Mouse (Mus musculus): ENCODE data around the gene Map2k2. TPM values are rescaled to one million over a fixed set of nuclear protein-coding genes. Genes with fewer than 3 reads are reported as not detected.
A peak's percentile ranks its signal among the peaks of the same experiment; 100 is the strongest.
"Not testable (repeated sequence)": the region's sequence is repeated elsewhere in the genome, so short reads cannot be mapped to it uniquely, and the experiment has no call there.

The Map2k2 gene
- polyA plus RNA-seq, 1 experiment from 2014 or later: 130 TPM

DNA sequence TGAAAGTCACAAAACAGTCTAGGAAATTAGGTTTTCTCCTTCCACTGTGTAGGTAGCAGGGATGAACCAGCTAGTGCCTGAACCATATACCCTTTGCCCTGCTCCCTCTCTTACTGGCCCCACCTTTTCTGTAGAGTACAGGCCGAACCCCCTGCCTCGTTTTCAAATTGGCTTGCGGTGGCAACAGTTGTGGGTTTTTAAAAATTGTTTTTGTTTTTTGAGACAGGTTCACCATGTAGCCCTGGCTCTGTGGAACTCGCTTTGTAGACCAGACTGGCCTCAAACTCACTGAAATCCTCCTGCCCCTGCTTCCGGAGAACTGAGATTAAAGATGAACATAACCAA lies 62.3 kb downstream of the Map2k2 start:
- H3K4me2 ChIP-seq: peak overlapping the region; percentile 89
- H3K4me1 ChIP-seq (replicated peaks): peaks cover 57% of the 10 kb centered on the region
- H3K27me3 ChIP-seq: no peaks in the 10 kb centered on the region
- H3K36me3 ChIP-seq: peaks cover 22% of the 10 kb centered on the region
- H3K9ac ChIP-seq: peak overlapping the region; percentile 71
- H3K4me3 ChIP-seq (replicated peaks): peak overlapping the region; percentile 99
- H3K9me3 ChIP-seq (replicated peaks): no peaks in the 10 kb centered on the region
- ATAC-seq (ENCODE audit: low read depth) (peak; percentile 52), DNase-seq (no peak)
- H3K27ac ChIP-seq: peak overlapping the region; percentile 95
- WGBS (ENCODE audit: insufficient replicate concordance): 4% methylated on average over 5 of the region's 5 CpGs

DNA sequence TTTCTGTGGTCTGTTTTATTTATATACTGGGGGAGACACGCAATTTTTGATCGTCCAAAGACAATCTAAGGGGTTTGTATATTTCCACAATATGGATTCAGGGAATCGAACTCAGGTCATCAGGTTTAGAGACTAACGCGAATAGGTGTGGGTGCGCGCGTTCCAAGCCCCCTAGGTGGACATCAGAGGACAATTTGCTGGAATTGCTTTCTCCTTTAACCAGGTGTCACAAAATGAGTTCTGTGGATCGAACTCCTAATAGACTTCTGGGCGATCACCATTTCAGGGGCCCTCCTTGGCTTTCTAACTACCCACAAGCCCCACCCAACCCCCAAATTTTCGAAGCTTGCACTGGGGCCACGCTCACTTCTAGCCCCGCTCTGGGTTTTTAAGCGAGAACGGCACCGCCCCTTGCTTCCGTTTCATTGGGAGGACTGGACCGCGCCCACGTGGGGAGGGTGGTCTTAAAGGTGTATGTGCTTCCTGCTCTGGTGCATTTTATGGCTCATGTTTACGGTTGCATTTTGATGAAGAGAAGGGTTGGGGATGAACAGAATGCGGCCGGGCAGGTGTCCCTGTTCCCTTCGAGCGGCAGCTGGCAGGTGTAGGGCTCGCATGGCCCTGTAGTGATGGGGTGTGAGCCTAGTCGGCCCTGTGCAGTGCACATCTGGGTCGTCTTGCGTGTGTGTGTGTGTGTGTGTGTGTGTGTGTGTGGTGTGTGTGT lies 63.0 kb downstream of the Map2k2 start:
- no peaks in the 10 kb centered on the region for H3K9me3 ChIP-seq (replicated peaks)
- peak overlapping the region; percentile 71 for H3K9ac ChIP-seq
- H3K4me1 ChIP-seq (replicated peaks): peaks cover 60% of the 10 kb centered on the region
- no peaks in the 10 kb centered on the region for H3K27me3 ChIP-seq
- peaks cover 16% of the 10 kb centered on the region for H3K36me3 ChIP-seq
- H3K4me2 ChIP-seq: peak overlapping the region; percentile 89
- peak; percentile 65 for ATAC-seq (ENCODE audit: low read depth)
- peak; percentile 85 for DNase-seq
- peak overlapping the region; percentile 95 for H3K27ac ChIP-seq
- WGBS (ENCODE audit: insufficient replicate concordance): under 1% methylated on average over 29 of the region's 29 CpGs
- peak overlapping the region; percentile 99 for H3K4me3 ChIP-seq (replicated peaks)

DNA sequence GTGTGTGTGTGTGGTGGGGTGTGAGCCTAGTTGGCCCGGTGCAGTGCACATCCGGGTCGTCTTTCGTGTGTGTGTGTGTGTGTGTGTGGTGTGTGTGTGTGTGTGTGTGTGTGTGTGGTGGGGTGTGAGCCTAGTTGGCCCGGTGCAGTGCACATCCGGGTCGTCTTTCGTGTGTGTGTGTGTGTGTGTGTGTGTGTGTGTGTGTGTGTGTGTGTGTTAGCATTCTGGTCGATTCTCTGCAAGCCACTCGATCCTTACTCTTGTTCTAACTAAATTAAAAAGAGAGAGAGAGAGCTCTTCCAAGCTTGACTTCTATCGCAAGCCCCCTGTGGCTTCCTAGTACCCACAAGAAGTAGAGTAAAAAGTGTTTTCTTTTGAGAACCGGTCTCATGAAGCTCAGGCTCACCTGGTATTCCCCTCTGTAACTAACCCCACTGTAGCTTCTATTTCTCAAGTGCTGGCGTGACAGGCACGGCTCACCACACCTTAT lies 63.7 kb downstream of the Map2k2 start:
- Histone ChIP-seq H3K9ac (peak overlapping the region; percentile 50; the same call in 1 of the 2 replicates), H3K27ac (peak overlapping the region; percentile 72), H3K4me1 (replicated peaks) (peaks cover 60% of the 10 kb centered on the region), H3K4me2 (peak overlapping the region; percentile 89), H3K4me3 (replicated peaks) (peak overlapping the region; percentile 99)
- H3K27me3 ChIP-seq; H3K9me3 ChIP-seq (replicated peaks); DNase-seq; ATAC-seq (ENCODE audit: low read depth); H3K36me3 ChIP-seq: not testable (repeated sequence)
- 34% methylated on average over 6 of the region's 14 CpGs for WGBS (ENCODE audit: insufficient replicate concordance)

DNA sequence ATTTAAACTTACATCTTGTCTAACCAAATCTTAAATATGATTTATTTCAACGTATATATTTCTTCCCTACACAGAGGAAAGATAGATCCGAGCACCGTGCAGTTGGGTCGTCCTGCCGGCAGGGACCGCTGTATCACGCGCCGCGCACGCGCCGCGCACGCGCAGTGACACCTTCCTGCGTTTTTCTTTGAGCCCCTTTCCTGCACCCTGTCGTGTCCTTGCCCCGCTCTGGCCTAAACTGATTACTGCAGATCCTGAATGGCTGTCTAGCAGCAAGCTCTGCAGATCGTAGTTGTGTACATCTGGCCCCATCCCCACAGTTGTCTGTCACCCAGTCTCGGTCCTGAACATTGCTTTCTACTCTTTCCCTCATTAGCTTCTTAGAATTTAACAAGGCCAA lies 67.4 kb downstream of the Map2k2 start:
- Histone ChIP-seq H3K4me2 (peak overlapping the region; percentile 47), H3K4me3 (replicated peaks) (peak overlapping the region; percentile 25), H3K27me3 (no peaks in the 10 kb centered on the region), H3K4me1 (replicated peaks) (peaks cover 59% of the 10 kb centered on the region), H3K9ac (peak overlapping the region; percentile 60), H3K27ac (peak overlapping the region; percentile 75), H3K9me3 (replicated peaks) (no peaks in the 10 kb centered on the region), H3K36me3 (peaks cover 12% of the 10 kb centered on the region)
- 5% methylated on average over 21 of the region's 21 CpGs for WGBS (ENCODE audit: insufficient replicate concordance)
- ATAC-seq (ENCODE audit: low read depth) (peak; percentile 28), DNase-seq (peak; percentile 73)

DNA sequence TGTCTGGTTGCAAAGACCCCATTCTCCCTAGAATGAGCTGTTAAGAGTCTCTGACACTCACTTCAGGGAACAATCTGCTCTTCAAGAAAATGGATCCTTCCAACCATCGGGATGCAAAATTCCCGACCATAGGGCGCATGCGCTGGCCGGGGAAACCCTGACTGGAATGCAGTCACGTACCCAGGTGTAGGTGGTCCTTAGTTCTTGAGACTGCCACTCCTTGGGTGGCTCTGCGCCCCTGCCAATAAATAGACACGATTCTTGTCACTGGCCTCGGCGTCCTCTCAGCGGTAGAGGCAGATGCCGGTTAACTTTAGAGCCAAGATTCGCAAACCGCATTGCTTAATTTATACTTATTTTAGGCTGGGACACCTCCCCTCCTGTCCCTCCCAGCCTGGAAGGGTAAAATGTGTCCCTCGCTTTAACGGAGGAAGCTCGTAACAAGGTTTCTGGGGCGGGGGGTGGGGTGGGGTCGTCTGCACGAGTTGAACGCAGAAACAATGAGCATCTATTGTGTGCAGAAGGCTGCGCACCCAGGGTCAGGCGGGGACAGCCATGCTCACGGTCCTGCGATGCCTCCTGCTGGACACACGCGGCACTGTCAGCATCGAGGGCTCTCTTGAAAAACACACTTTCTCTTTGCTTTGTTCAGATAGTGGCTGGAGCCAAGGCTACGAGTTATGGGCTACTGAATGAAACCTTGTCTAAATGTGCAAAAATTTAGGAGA lies 69.1 kb downstream of the Map2k2 start:
- Histone ChIP-seq H3K9ac (peak overlapping the region; percentile 100), H3K36me3 (peaks cover 29% of the 10 kb centered on the region), H3K27ac (peak overlapping the region; percentile 83), H3K4me3 (replicated peaks) (peak overlapping the region; percentile 17), H3K9me3 (replicated peaks) (no peaks in the 10 kb centered on the region), H3K4me2 (peak overlapping the region; percentile 68), H3K27me3 (no peaks in the 10 kb centered on the region), H3K4me1 (replicated peaks) (peaks cover 66% of the 10 kb centered on the region)
- 10% methylated on average over 29 of the region's 29 CpGs for WGBS (ENCODE audit: insufficient replicate concordance)
- ATAC-seq (ENCODE audit: low read depth) (peak; percentile 25), DNase-seq (peak; percentile 77)

DNA sequence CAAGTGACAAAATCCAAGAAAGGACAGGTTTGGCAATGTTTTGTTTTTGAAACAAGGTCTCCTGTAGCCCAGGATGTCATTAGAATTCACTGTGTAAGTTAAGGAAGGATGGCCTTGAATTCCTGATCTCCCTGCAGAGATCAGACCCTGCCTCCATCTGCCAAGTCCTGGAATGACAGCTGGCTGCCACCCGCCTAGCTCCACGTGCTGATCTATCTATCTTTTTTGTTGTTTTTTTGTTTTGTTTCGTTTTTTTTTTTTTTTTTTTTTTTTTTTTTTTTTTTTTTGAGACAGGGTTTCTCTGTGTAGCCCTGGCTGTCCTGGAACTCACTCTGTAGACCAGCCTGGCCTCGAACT lies 69.6 kb downstream of the Map2k2 start:
- Histone ChIP-seq H3K9ac (peak overlapping the region; percentile 100), H3K4me3 (replicated peaks) (peak overlapping the region; percentile 17), H3K36me3 (peaks cover 34% of the 10 kb centered on the region), H3K27ac (peak overlapping the region; percentile 83), H3K4me1 (replicated peaks) (peaks cover 70% of the 10 kb centered on the region), H3K4me2 (peak overlapping the region; percentile 68)
- ATAC-seq (ENCODE audit: low read depth); H3K9me3 ChIP-seq (replicated peaks); H3K27me3 ChIP-seq; DNase-seq: not testable (repeated sequence)
- WGBS (ENCODE audit: insufficient replicate concordance): 14% methylated on average over 4 of the region's 4 CpGs

DNA sequence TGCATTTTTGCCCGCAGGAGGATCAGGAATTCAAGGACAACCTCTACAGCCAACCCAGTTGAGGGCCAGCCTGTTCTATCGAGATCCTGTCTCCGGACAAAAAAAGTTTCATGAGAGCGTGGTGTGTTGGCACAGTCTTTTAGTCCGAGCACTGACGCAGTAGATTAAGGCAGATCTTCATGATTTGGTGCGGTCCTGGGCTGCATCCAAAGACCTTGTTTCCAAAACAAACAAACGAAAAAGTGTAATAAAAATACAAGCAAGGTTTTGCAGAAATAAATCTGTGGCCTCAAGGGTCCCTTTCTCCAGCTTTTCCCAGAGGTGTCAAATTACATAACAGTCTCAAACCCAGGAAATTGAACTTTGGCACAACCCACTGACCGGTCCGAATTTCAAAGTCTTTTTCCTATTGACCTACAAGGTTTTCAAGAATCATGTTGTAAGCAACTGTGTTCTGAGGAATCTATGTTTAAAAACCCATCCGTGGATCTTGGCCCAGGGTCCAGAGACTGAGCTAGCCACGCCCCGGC lies 70.3 kb downstream of the Map2k2 start:
- Histone ChIP-seq H3K27me3 (no peaks in the 10 kb centered on the region), H3K4me3 (replicated peaks) (peak overlapping the region; percentile 98), H3K9ac (peak overlapping the region; percentile 100), H3K4me1 (replicated peaks) (peaks cover 75% of the 10 kb centered on the region), H3K27ac (peak overlapping the region; percentile 83), H3K9me3 (replicated peaks) (no peaks in the 10 kb centered on the region), H3K36me3 (peaks cover 41% of the 10 kb centered on the region), H3K4me2 (peak overlapping the region; percentile 68)
- DNase-seq (no peak), ATAC-seq (ENCODE audit: low read depth) (no peak)
- WGBS (ENCODE audit: insufficient replicate concordance): 12% methylated on average over 13 of the region's 13 CpGs

DNA sequence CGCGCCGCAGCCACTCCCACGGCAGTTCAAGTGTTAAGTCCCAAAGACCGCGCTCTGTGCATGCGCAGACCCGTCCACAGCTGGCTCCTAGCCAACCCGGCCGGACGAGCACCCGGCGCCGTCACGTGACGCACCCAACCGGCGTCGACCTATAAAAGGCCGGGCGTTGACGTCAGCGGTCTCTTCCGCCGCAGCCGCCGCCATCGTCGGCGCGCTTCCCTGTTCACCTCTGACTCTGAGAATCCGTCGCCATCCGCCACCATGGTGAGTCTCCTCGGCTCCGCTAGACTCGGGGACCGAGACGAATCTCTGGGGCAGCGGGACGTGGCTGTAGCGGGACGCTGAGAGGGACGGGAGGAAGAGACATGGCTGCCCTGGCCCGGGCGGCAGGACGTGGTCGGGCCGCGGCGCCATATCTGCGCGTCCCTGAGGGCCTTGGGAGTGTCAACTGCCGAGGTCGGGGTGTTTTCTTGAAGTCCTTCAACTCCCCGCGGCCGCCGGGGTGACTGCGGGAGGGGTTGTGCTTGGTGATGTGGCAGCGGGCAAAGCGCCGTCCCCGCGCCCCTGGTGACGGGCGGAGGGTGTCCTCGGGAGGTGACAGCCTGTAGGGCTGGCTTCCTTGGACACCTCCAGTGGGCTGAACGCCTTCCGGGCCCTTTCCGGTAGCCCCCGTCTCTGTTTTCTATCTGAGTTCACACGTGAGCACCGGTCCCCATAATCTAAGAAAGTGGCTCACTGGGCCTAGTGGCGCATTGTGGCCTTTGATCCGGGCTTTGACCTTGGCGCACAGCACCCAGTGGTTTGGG lies 71.0 kb downstream of the Map2k2 start, which contains the start of gene Eef2:
Gene Eef2 (plus strand): TSS at position 166 of the 806 bp plus-strand sequence.
- DNase-seq (peak; percentile 96), ATAC-seq (ENCODE audit: low read depth) (peak; percentile 78)
- Histone ChIP-seq H3K9me3 (replicated peaks) (no peaks in the 10 kb centered on the region), H3K27me3 (no peaks in the 10 kb centered on the region), H3K27ac (peak within 1 kb of the TSS; percentile 95), H3K4me1 (replicated peaks) (peaks cover 81% of the 10 kb centered on the region), H3K4me3 (replicated peaks) (peak within 1 kb of the TSS; percentile 98), H3K4me2 (peak within 1 kb of the TSS; percentile 84), H3K9ac (peak within 1 kb of the TSS; percentile 100), H3K36me3 (peaks cover 48% of the 10 kb centered on the region)
- under 1% methylated on average over 77 of the region's 77 CpGs for WGBS (ENCODE audit: insufficient replicate concordance)

DNA sequence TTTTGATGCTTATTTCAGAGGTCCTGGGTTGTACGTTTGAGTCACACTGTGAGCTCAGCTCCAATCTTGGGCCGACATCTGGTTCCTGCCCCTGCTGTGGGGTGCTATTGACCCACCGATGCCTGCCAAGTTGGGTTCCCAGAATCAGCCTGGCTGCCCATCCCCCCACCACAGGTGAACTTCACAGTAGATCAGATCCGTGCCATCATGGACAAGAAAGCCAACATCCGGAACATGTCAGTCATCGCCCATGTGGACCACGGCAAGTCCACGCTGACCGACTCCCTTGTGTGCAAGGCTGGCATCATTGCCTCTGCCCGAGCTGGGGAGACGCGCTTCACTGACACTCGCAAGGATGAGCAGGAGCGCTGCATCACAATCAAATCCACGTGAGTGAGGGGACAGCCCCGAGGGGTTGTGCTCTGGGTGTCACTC lies 71.8 kb downstream of the Map2k2 start:
- no peaks in the 10 kb centered on the region for H3K9me3 ChIP-seq (replicated peaks)
- peaks cover 56% of the 10 kb centered on the region for H3K36me3 ChIP-seq
- H3K27ac ChIP-seq: peak overlapping the region; percentile 95
- peak overlapping the region; percentile 100 for H3K9ac ChIP-seq
- DNase-seq: no peak
- peak overlapping the region; percentile 98 for H3K4me3 ChIP-seq (replicated peaks)
- peak overlapping the region; percentile 84 for H3K4me2 ChIP-seq
- no peaks in the 10 kb centered on the region for H3K27me3 ChIP-seq
- no peak for ATAC-seq (ENCODE audit: low read depth)
- peaks cover 88% of the 10 kb centered on the region for H3K4me1 ChIP-seq (replicated peaks)
- WGBS (ENCODE audit: insufficient replicate concordance): 4% methylated on average over 16 of the region's 16 CpGs

DNA sequence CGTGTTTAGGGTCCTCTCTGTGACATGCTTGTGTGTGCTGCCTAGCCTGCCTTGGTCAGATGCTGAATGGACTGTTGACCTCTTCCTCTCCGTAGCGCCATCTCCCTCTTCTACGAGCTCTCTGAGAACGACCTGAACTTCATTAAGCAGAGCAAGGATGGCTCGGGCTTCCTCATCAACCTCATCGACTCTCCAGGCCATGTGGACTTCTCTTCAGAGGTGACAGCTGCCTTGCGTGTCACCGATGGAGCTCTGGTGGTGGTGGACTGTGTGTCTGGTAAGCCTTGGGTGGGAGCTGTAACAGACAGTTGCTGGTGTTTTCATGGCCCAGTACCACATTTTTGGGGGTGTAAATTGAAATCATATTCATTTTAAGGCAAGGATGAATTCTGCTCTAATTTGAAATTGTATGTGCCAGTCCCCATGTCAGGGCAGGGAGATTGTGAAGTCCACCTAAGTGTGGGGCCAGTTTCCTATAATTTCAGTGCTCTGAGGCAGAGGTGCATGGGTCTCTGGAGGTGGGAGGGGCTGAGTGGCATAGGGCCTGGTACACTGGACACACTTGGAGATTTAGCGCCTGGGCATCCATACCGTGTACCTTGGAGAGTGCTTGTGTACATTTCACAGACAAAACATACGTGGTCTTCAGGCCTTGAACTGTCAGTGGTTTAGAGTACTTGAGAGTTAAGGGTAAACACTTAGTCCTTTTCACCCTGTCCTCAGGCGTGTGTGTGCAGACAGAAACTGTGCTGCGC lies 72.4 kb downstream of the Map2k2 start:
- Histone ChIP-seq H3K4me3 (replicated peaks) (peak overlapping the region; percentile 98), H3K4me1 (replicated peaks) (peaks cover 83% of the 10 kb centered on the region), H3K9me3 (replicated peaks) (no peaks in the 10 kb centered on the region), H3K4me2 (peak overlapping the region; percentile 84), H3K27ac (peak overlapping the region; percentile 95), H3K27me3 (no peaks in the 10 kb centered on the region), H3K36me3 (peaks cover 57% of the 10 kb centered on the region), H3K9ac (peak overlapping the region; percentile 100)
- 48% methylated on average over 14 of the region's 14 CpGs for WGBS (ENCODE audit: insufficient replicate concordance)
- ATAC-seq (ENCODE audit: low read depth) (no peak), DNase-seq (no peak)
